Mouse (Mus musculus) heart, adult 2 months (tissue): ENCODE results near the gene Efna5.

Experiments
- CTCF ChIP-seq: fragments of 200-600 bp; IDR thresholded peaks from 2 replicates; pipeline ENCODE4 v1.8.1; 2022; ENCODE audit warnings: antibody characterized with exemption, mild to moderate bottlenecking, moderate library complexity
- EP300 ChIP-seq: fragments of 200-500 bp; IDR thresholded peaks from 2 replicates; pipeline ENCODE4 v1.6.1; 2011; ENCODE audit warnings: low read depth, low read length, control low read depth; ENCODE audit not compliant: insufficient read depth
- POLR2A ChIP-seq: fragments of 200-500 bp; IDR thresholded peaks from 2 replicates; pipeline ENCODE4 v1.6.1; 2011; ENCODE audit warnings: mild to moderate bottlenecking, low read depth, low read length, control low read depth; ENCODE audit not compliant: insufficient read depth

DNA sequence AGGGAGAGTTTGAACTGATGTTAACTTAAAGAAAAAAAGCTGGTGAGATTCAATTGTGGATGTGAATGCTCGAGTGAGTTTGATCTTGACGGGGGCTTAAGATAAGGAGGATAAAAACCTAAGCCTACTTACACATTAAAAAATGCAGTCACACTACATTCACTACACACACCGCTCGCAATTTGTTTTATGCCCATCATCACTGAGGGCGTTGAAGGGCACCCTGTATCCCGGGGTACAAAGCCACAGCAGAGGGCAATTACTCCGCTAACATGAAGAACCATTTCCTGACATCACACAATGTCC lies 94.6 kb downstream of the Efna5 start:
- no peak for TF ChIP-seq POLR2A
- no peak for TF ChIP-seq CTCF
- TF ChIP-seq EP300, result no peak
